13 mouse cellular contexts compared by ENCODE assay signal in genomic region chr1:170721560-170721959, GRCm38 (mm10).
DNase-seq lines count a peak whose midpoint lies in the region; ATAC-seq and TF ChIP-seq lines count a peak whose summit lies in the region.
"Had no signal": no experiment of that assay in that cellular context is flagged by ENCODE, and none has a peak within 500 bp of the region (broad histone marks: within the 10 kb centered on the region; RNA-seq: fewer than 3 reads in every experiment).

No protein-coding gene starts in this region.

- H3K27ac ChIP-seq in forebrain, embryonic 13.5 days, result no peak overlapping the region
- no peak overlapping the region for H3K27ac ChIP-seq in forebrain, embryonic 10.5 days
- H3K27ac ChIP-seq in hindbrain, embryonic 11.5 days (ENCODE audit: low read depth, low read length), result no peak overlapping the region
- H3K27ac ChIP-seq: embryonic facial prominence, embryonic 12.5 days; heart, embryonic 15.5 days; liver, embryonic 15.5 days; midbrain, embryonic 12.5 days had no signal

- no peaks in the 10 kb centered on the region for H3K36me3 ChIP-seq in forebrain, embryonic 13.5 days (ENCODE audit: poor library complexity, severe bottlenecking)
- no peaks in the 10 kb centered on the region for H3K36me3 ChIP-seq in forebrain, embryonic 10.5 days (replicated peaks)
- no peaks in the 10 kb centered on the region for H3K36me3 ChIP-seq in hindbrain, embryonic 11.5 days (ENCODE audit: control insufficient read depth, insufficient read depth, low read length)
- H3K36me3 ChIP-seq: embryonic facial prominence, embryonic 12.5 days; heart, embryonic 15.5 days; liver, embryonic 15.5 days; midbrain, embryonic 12.5 days had no signal

- no peak for TF ChIP-seq CTCF in brain, embryonic 14.5 days (IDR thresholded peaks at IDR 0.05; ENCODE audit: borderline replicate concordance, extremely low read depth, insufficient read depth, insufficient read length)

- H3K4me3 ChIP-seq in forebrain, embryonic 13.5 days, result no peak overlapping the region
- H3K4me3 ChIP-seq in forebrain, embryonic 10.5 days, result no peak overlapping the region
- H3K4me3 ChIP-seq in hindbrain, embryonic 11.5 days (ENCODE audit: low read depth, low read length), result no peak overlapping the region
- H3K4me3 ChIP-seq: embryonic facial prominence, embryonic 12.5 days; heart, embryonic 15.5 days; liver, embryonic 15.5 days; midbrain, embryonic 12.5 days had no signal

- no peak for TF ChIP-seq POLR2A in brain, embryonic 14.5 days (IDR thresholded peaks at IDR 0.05; ENCODE audit: borderline replicate concordance, extremely low read depth, insufficient read depth, insufficient read length, poor library complexity, severe bottlenecking)

- no peak overlapping the region for H3K4me2 ChIP-seq in forebrain, embryonic 13.5 days
- H3K4me2 ChIP-seq in hindbrain, embryonic 11.5 days (replicated peaks; ENCODE audit: low read depth, low read length), result no peak overlapping the region
- H3K4me2 ChIP-seq: embryonic facial prominence, embryonic 12.5 days; heart, embryonic 15.5 days; liver, embryonic 15.5 days; midbrain, embryonic 12.5 days had no signal

- peak; percentile 50; the same call in 1 of the 2 replicates for ATAC-seq in forebrain, embryonic 13.5 days
- ATAC-seq in hindbrain, embryonic 11.5 days (ENCODE audit: low FRiP score), result no peak

- H3K27me3 ChIP-seq in forebrain, embryonic 13.5 days, result no peaks in the 10 kb centered on the region
- no peaks in the 10 kb centered on the region for H3K27me3 ChIP-seq in forebrain, embryonic 10.5 days (ENCODE audit: poor library complexity, severe bottlenecking)
- no peaks in the 10 kb centered on the region for H3K27me3 ChIP-seq in hindbrain, embryonic 11.5 days (ENCODE audit: control insufficient read depth, insufficient read depth, low read length)
- H3K27me3 ChIP-seq: embryonic facial prominence, embryonic 12.5 days; heart, embryonic 15.5 days; liver, embryonic 15.5 days; midbrain, embryonic 12.5 days had no signal

- DNase-seq in forebrain, embryonic 10.5 days (ENCODE audit: extremely low spot score, low spot score), result no peak
- DNase-seq in kidney, postnatal 14 days, result peak; percentile 40
- DNase-seq in kidney, postnatal 10 days, result no peak
- peak; percentile 57 for DNase-seq in brain, embryonic 14.5 days (ENCODE audit: low read depth)
- DNase-seq in layer of hippocampus, adult 8-10 months (ENCODE audit: low spot score in 2 of 2), result peak; percentile 63 to 69
- no peak for DNase-seq in embryo, embryonic 9.5 days (ENCODE audit: extremely low spot score)
- no peak for DNase-seq in hindbrain, embryonic 11.5 days (ENCODE audit: low spot score)
- DNase-seq: cerebellum, adult 11 months had no signal

- no peaks in the 10 kb centered on the region for H3K9me3 ChIP-seq in forebrain, embryonic 13.5 days (replicated peaks)
- no peaks in the 10 kb centered on the region for H3K9me3 ChIP-seq in forebrain, embryonic 10.5 days
- no peaks in the 10 kb centered on the region for H3K9me3 ChIP-seq in hindbrain, embryonic 11.5 days (ENCODE audit: control insufficient read depth, low read length)
- H3K9me3 ChIP-seq: embryonic facial prominence, embryonic 12.5 days; heart, embryonic 15.5 days; liver, embryonic 15.5 days; midbrain, embryonic 12.5 days had no signal

- H3K9ac ChIP-seq in forebrain, embryonic 13.5 days, result no peak overlapping the region
- H3K9ac ChIP-seq in hindbrain, embryonic 11.5 days (ENCODE audit: low read depth, low read length), result no peak overlapping the region
- H3K9ac ChIP-seq: embryonic facial prominence, embryonic 12.5 days; heart, embryonic 15.5 days; liver, embryonic 15.5 days; midbrain, embryonic 12.5 days had no signal

- 89% methylated on average over 5 of the region's 5 CpGs for WGBS in forebrain, embryonic 13.5 days
- 86% methylated on average over 5 of the region's 5 CpGs for WGBS in forebrain, embryonic 10.5 days
- WGBS in hindbrain, embryonic 11.5 days, result 89% methylated on average over 5 of the region's 5 CpGs

- no peaks in the 10 kb centered on the region for H3K4me1 ChIP-seq in forebrain, embryonic 13.5 days
- no peaks in the 10 kb centered on the region for H3K4me1 ChIP-seq in forebrain, embryonic 10.5 days
- no peaks in the 10 kb centered on the region for H3K4me1 ChIP-seq in hindbrain, embryonic 11.5 days (replicated peaks; ENCODE audit: control insufficient read depth, insufficient read depth, low read length)
- H3K4me1 ChIP-seq: heart, embryonic 15.5 days; liver, embryonic 15.5 days; midbrain, embryonic 12.5 days had no signal

Comparison
In these comparisons a context has a peak if more than half of its experiments do, and no peak if none do; other contexts are left out.
1. DNase-seq: peak in kidney, postnatal 14 days (single experiment), brain, embryonic 14.5 days (single experiment) and layer of hippocampus, adult 8-10 months (2 of 2); none in forebrain, embryonic 10.5 days (single experiment), kidney, postnatal 10 days (single experiment), embryo, embryonic 9.5 days (single experiment) and hindbrain, embryonic 11.5 days (single experiment).